Comparison of ENCODE assay signal across 9 mouse cellular contexts in genomic region chr10:122046511-122046903, GRCm38 (mm10). TPM values are rescaled to one million over a fixed set of nuclear protein-coding genes. Genes with fewer than 3 reads are reported as not detected.
DNase-seq lines count a peak whose midpoint lies in the region; ATAC-seq and TF ChIP-seq lines count a peak whose summit lies in the region.
"Had no signal": no experiment of that assay in that cellular context is flagged by ENCODE, and none has a peak within 500 bp of the region (broad histone marks: within the 10 kb centered on the region; RNA-seq: fewer than 3 reads in every experiment).

No protein-coding gene starts in this region.

- H3K36me3 ChIP-seq in kidney, embryonic 15.5 days: no peaks in the 10 kb centered on the region
- H3K36me3 ChIP-seq in embryonic facial prominence, embryonic 12.5 days: no peaks in the 10 kb centered on the region
- H3K36me3 ChIP-seq in hindbrain, postnatal 0 days (ENCODE audit: insufficient read depth, low read length): no peaks in the 10 kb centered on the region
- H3K36me3 ChIP-seq in midbrain, postnatal 0 days (ENCODE audit: insufficient read depth, low read length): no peaks in the 10 kb centered on the region

- peak overlapping the region; percentile 88 for H3K27ac ChIP-seq in kidney, embryonic 15.5 days
- H3K27ac ChIP-seq in embryonic facial prominence, embryonic 12.5 days: peak overlapping the region; percentile 84
- H3K27ac ChIP-seq in hindbrain, postnatal 0 days: peak overlapping the region; percentile 90
- H3K27ac ChIP-seq in midbrain, postnatal 0 days (ENCODE audit: low read depth, low read length): peak overlapping the region; percentile 88

- H3K4me1 ChIP-seq in kidney, embryonic 15.5 days: peaks cover 23% of the 10 kb centered on the region; the same call in 1 of the 2 replicates
- peaks cover 13% of the 10 kb centered on the region for H3K4me1 ChIP-seq in embryonic facial prominence, embryonic 12.5 days
- peaks cover 5% of the 10 kb centered on the region for H3K4me1 ChIP-seq in hindbrain, postnatal 0 days (ENCODE audit: insufficient read depth, low read length)
- 0 out of 2 replicates have a peak, but pooled peaks cover 3% of the 10 kb centered on the region for H3K4me1 ChIP-seq in midbrain, postnatal 0 days (ENCODE audit: insufficient read depth, low read length)

- DNase-seq in kidney, adult 9 months: no peak
- peak; percentile 41 for DNase-seq in hindbrain, postnatal 0 days (ENCODE audit: low spot score)
- DNase-seq in midbrain, postnatal 0 days (ENCODE audit: low spot score): peak; percentile 43
- no peak for DNase-seq in frontal cortex, adult 2 months (ENCODE audit: extremely low spot score in 1 of 2, low spot score in 1 of 2)
- DNase-seq in left cerebral cortex, adult 18-20 months (ENCODE audit: low spot score in 2 of 2): no peak
- no peak for DNase-seq in spleen, adult 18-20 months

- H3K27me3 ChIP-seq in kidney, embryonic 15.5 days: no peaks in the 10 kb centered on the region
- H3K27me3 ChIP-seq in embryonic facial prominence, embryonic 12.5 days: no peaks in the 10 kb centered on the region
- H3K27me3 ChIP-seq in hindbrain, postnatal 0 days (ENCODE audit: insufficient read depth, low read length): no peaks in the 10 kb centered on the region
- no peaks in the 10 kb centered on the region for H3K27me3 ChIP-seq in midbrain, postnatal 0 days (ENCODE audit: insufficient read depth, low read length)
- H3K27me3 ChIP-seq: Patski had no signal

- H3K9ac ChIP-seq in kidney, embryonic 15.5 days: peak overlapping the region; percentile 79
- peak overlapping the region; percentile 80 for H3K9ac ChIP-seq in embryonic facial prominence, embryonic 12.5 days
- peak overlapping the region; percentile 90 for H3K9ac ChIP-seq in hindbrain, postnatal 0 days (replicated peaks; ENCODE audit: low read length)
- peak overlapping the region; percentile 91 for H3K9ac ChIP-seq in midbrain, postnatal 0 days (replicated peaks; ENCODE audit: low read length, poor library complexity, severe bottlenecking)

- TF ChIP-seq CTCF in hindbrain, postnatal 0 days (IDR thresholded peaks at IDR 0.05; ENCODE audit: low read depth): no peak
- no peak for TF ChIP-seq CTCF in midbrain, postnatal 0 days (IDR thresholded peaks at IDR 0.05)

- peak overlapping the region; percentile 83 for H3K4me3 ChIP-seq in kidney, embryonic 15.5 days (replicated peaks)
- peak overlapping the region; percentile 78 for H3K4me3 ChIP-seq in embryonic facial prominence, embryonic 12.5 days
- peak overlapping the region; percentile 85 for H3K4me3 ChIP-seq in hindbrain, postnatal 0 days (ENCODE audit: low read length)
- peak overlapping the region; percentile 91 for H3K4me3 ChIP-seq in midbrain, postnatal 0 days (ENCODE audit: low read depth, low read length)

- H3K9me3 ChIP-seq in kidney, embryonic 15.5 days (replicated peaks): no peaks in the 10 kb centered on the region
- H3K9me3 ChIP-seq in embryonic facial prominence, embryonic 12.5 days: no peaks in the 10 kb centered on the region
- no peaks in the 10 kb centered on the region for H3K9me3 ChIP-seq in hindbrain, postnatal 0 days (ENCODE audit: low read length)
- H3K9me3 ChIP-seq in midbrain, postnatal 0 days (ENCODE audit: low read length): no peaks in the 10 kb centered on the region

- no peak for ATAC-seq in kidney, embryonic 15.5 days (replicated peaks; ENCODE audit: low FRiP score)
- no peak for ATAC-seq in embryonic facial prominence, embryonic 12.5 days (ENCODE audit: insufficient number of reproducible peaks, insufficient read depth, low FRiP score, low TSS enrichment)
- ATAC-seq in hindbrain, postnatal 0 days: no peak
- ATAC-seq in midbrain, postnatal 0 days (ENCODE audit: low FRiP score): no peak

- under 1% methylated on average over 13 of the region's 13 CpGs for WGBS in kidney, embryonic 15.5 days
- 1% methylated on average over 13 of the region's 13 CpGs for WGBS in embryonic facial prominence, embryonic 12.5 days
- 2% methylated on average over 13 of the region's 13 CpGs for WGBS in hindbrain, postnatal 0 days
- under 1% methylated on average over 13 of the region's 13 CpGs for WGBS in midbrain, postnatal 0 days

- peak overlapping the region; percentile 83 for H3K4me2 ChIP-seq in kidney, embryonic 15.5 days
- peak overlapping the region; percentile 78 for H3K4me2 ChIP-seq in embryonic facial prominence, embryonic 12.5 days (replicated peaks)
- peak overlapping the region; percentile 72 for H3K4me2 ChIP-seq in hindbrain, postnatal 0 days (ENCODE audit: low read depth, low read length)
- peak overlapping the region; percentile 57 for H3K4me2 ChIP-seq in midbrain, postnatal 0 days (ENCODE audit: low read depth, low read length, poor library complexity, severe bottlenecking)

RNA-seq across cellular contexts. Expression of gene Srgap1, which starts 0.6 kb away (rescaled TPM):
- polyA plus RNA-seq in kidney, embryonic 15.5 days (2015; fragmentation: Nextera tagmentation; extraction: Ambion mirVana): 15.7 and 16.4 TPM in 2 replicates
- polyA plus RNA-seq in embryonic facial prominence, embryonic 12.5 days (2016; fragmentation: Nextera tagmentation; extraction: Ambion mirVana): 19.6 and 19.8 TPM in 2 replicates
- 18.8 and 27.9 TPM in 2 replicates for total RNA-seq in hindbrain, postnatal 0 days (2014; rRNA removed)
- 24.4 TPM in 2 replicates for polyA plus RNA-seq in hindbrain, postnatal 0 days (2015; fragmentation: Nextera tagmentation; extraction: Ambion mirVana)
- 31.0 and 31.1 TPM in 2 replicates for total RNA-seq in midbrain, postnatal 0 days (2014; rRNA removed)
- 21.6 and 28.5 TPM in 2 replicates for polyA plus RNA-seq in midbrain, postnatal 0 days (2015; fragmentation: Nextera tagmentation; extraction: Ambion mirVana)
- 8.8 TPM in 2 replicates for polyA plus RNA-seq in frontal cortex, adult 2 months (2012; rRNA removed)
- total RNA-seq in left cerebral cortex, adult 18-20 months (2021): 1 to 10 TPM; 6.9 to 8.7 TPM

RNA-seq across cellular contexts. Expression of gene Rxylt1, which starts 50.7 kb away (rescaled TPM):
- 50.7 and 51.5 TPM in 2 replicates for polyA plus RNA-seq in kidney, embryonic 15.5 days (2015; fragmentation: Nextera tagmentation; extraction: Ambion mirVana)
- polyA plus RNA-seq in embryonic facial prominence, embryonic 12.5 days (2016; fragmentation: Nextera tagmentation; extraction: Ambion mirVana): 47.3 and 49.4 TPM in 2 replicates
- total RNA-seq in hindbrain, postnatal 0 days (2014; rRNA removed): 13.9 and 17.0 TPM in 2 replicates
- 57.6 and 59.8 TPM in 2 replicates for polyA plus RNA-seq in hindbrain, postnatal 0 days (2015; fragmentation: Nextera tagmentation; extraction: Ambion mirVana)
- total RNA-seq in midbrain, postnatal 0 days (2014; rRNA removed): 24.4 and 31.8 TPM in 2 replicates
- polyA plus RNA-seq in midbrain, postnatal 0 days (2015; fragmentation: Nextera tagmentation; extraction: Ambion mirVana): 48.9 and 54.9 TPM in 2 replicates
- polyA plus RNA-seq in frontal cortex, adult 2 months (2012; rRNA removed): 19.9 and 22.0 TPM in 2 replicates
- 10 to 100 TPM; 33.5 to 40.2 TPM for total RNA-seq in left cerebral cortex, adult 18-20 months (2021)

Comparison
In these comparisons a context has a peak if more than half of its experiments do, and no peak if none do; other contexts are left out.
1. DNase-seq: peak in hindbrain, postnatal 0 days (single experiment) and midbrain, postnatal 0 days (single experiment); none in kidney, adult 9 months (single experiment), frontal cortex, adult 2 months (0 of 2), left cerebral cortex, adult 18-20 months (0 of 2) and spleen, adult 18-20 months (0 of 2).
2. Peak in every context shown above with its lines, with median percentiles within 50 percentile points of each other: H3K27ac ChIP-seq, H3K4me2 ChIP-seq, H3K4me3 ChIP-seq and H3K9ac ChIP-seq.